Comparison of ENCODE assay signal across 8 mouse cellular contexts in the genomic region with DNA sequence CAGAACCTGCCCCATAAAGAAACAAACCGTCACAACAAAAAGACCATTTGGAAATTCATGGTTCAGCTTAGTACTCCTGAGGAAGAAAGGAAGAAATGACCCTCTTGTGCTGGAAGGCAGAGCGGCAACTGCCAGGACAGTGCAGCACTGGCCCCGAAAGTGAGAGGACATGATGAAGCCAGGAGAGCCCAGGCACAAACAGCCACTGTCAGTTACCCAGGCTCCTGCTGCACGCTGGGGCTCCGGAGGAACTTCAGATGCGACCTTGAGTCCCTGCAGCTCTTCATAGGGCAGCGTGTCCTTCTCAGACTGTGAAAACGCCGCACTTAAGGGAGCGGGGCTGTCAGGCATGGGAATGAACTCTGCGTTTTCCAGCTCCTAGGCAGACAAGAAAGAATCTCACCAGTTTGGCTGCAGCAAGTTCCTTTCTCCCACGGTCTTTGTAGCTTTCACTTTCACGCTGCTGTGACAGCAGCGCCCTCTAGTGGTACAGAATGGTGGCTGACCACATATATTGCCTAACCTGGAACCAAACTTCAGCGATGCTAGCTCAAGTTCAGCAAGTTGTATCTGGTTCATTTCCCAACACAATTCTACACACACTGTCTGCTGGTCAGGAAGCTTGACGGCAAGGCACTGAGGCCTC. TPM values are rescaled to one million over a fixed set of nuclear protein-coding genes. Genes with fewer than 3 reads are reported as not detected.
DNase-seq lines count a peak whose midpoint lies in the region; ATAC-seq and TF ChIP-seq lines count a peak whose summit lies in the region.

No protein-coding gene starts in this region.

- peak overlapping the region; percentile 61; the same call in 1 of the 2 replicates for H3K27ac ChIP-seq in forebrain, embryonic 10.5 days
- H3K27ac ChIP-seq in forebrain, embryonic 12.5 days: no peak overlapping the region
- no peak overlapping the region for H3K27ac ChIP-seq in limb, embryonic 10.5 days
- no peak overlapping the region for H3K27ac ChIP-seq in midbrain, embryonic 12.5 days (replicated peaks)
- peak overlapping the region; percentile 70 for H3K27ac ChIP-seq in small intestine, adult 2 months (ENCODE audit: insufficient read depth, low read depth, low read length)

- H3K27me3 ChIP-seq in forebrain, embryonic 10.5 days (ENCODE audit: poor library complexity, severe bottlenecking): no peaks in the 10 kb centered on the region
- H3K27me3 ChIP-seq in forebrain, embryonic 12.5 days: no peaks in the 10 kb centered on the region
- H3K27me3 ChIP-seq in limb, embryonic 10.5 days (ENCODE audit: low read depth, poor library complexity, severe bottlenecking): no peaks in the 10 kb centered on the region
- H3K27me3 ChIP-seq in midbrain, embryonic 12.5 days: no peaks in the 10 kb centered on the region
- no peaks in the 10 kb centered on the region for H3K27me3 ChIP-seq in small intestine, adult 2 months (ENCODE audit: control insufficient read depth, insufficient read depth, low read length)

- 57% methylated on average over 16 of the region's 16 CpGs for WGBS in forebrain, embryonic 10.5 days
- WGBS in forebrain, embryonic 12.5 days: 53% methylated on average over 16 of the region's 16 CpGs
- 51% methylated on average over 16 of the region's 16 CpGs for WGBS in limb, embryonic 10.5 days
- 53% methylated on average over 16 of the region's 16 CpGs for WGBS in midbrain, embryonic 12.5 days
- 39% methylated on average over 16 of the region's 16 CpGs for WGBS in small intestine, adult 2 months

- peak; percentile 93; the same call in 1 of the 2 replicates for TF ChIP-seq CTCF in small intestine, adult 2 months (IDR thresholded peaks at IDR 0.05; ENCODE audit: extremely low read depth, insufficient read length, insufficient replicate concordance, low read depth, low read length)

- H3K4me2 ChIP-seq in forebrain, embryonic 12.5 days: no peak overlapping the region
- H3K4me2 ChIP-seq in midbrain, embryonic 12.5 days (replicated peaks): no peak overlapping the region

- no peak overlapping the region for H3K4me3 ChIP-seq in forebrain, embryonic 10.5 days
- H3K4me3 ChIP-seq in forebrain, embryonic 12.5 days (replicated peaks): no peak overlapping the region
- H3K4me3 ChIP-seq in limb, embryonic 10.5 days: no peak overlapping the region
- H3K4me3 ChIP-seq in midbrain, embryonic 12.5 days: no peak overlapping the region
- H3K4me3 ChIP-seq in small intestine, adult 2 months (ENCODE audit: low read depth, low read length): peak overlapping the region; percentile 39

- no peak for TF ChIP-seq POLR2A in small intestine, adult 2 months (IDR thresholded peaks at IDR 0.05; ENCODE audit: low read depth, low read length)

- ATAC-seq in forebrain, embryonic 12.5 days (ENCODE audit: low FRiP score): no peak
- ATAC-seq in granulocyte monocyte progenitor cell, adult 5-6 weeks (replicated peaks; ENCODE audit: poor library complexity, severe bottlenecking): peak; percentile 91
- ATAC-seq in midbrain, embryonic 12.5 days (ENCODE audit: low FRiP score, low read depth): 0 out of 2 replicates have a peak, but pooled peaks have one; percentile 16

- H3K4me1 ChIP-seq in forebrain, embryonic 10.5 days: peaks cover 3% of the 10 kb centered on the region; the same call in 1 of the 2 replicates
- H3K4me1 ChIP-seq in forebrain, embryonic 12.5 days: no peaks in the 10 kb centered on the region
- H3K4me1 ChIP-seq in limb, embryonic 10.5 days: 0 out of 2 replicates have a peak, but pooled peaks cover 3% of the 10 kb centered on the region
- no peaks in the 10 kb centered on the region for H3K4me1 ChIP-seq in midbrain, embryonic 12.5 days
- peaks cover 6% of the 10 kb centered on the region; the same call in 1 of the 2 replicates for H3K4me1 ChIP-seq in small intestine, adult 2 months (ENCODE audit: control insufficient read depth, insufficient read depth, insufficient read length, low read length)

- peak; percentile 81 for DNase-seq in forebrain, embryonic 10.5 days (ENCODE audit: extremely low spot score, low spot score)
- DNase-seq in embryo, embryonic 11 days: peak; percentile 89
- DNase-seq in kidney, adult 18-20 months: peak; percentile 88
- peak; percentile 90 for DNase-seq in limb, embryonic 10.5 days (ENCODE audit: low spot score)

- no peak overlapping the region for H3K9ac ChIP-seq in forebrain, embryonic 12.5 days
- no peak overlapping the region for H3K9ac ChIP-seq in midbrain, embryonic 12.5 days (replicated peaks)

- peaks cover 100% of the 10 kb centered on the region for H3K36me3 ChIP-seq in forebrain, embryonic 10.5 days (replicated peaks)
- H3K36me3 ChIP-seq in forebrain, embryonic 12.5 days (replicated peaks): peaks cover 92% of the 10 kb centered on the region
- peaks cover 99% of the 10 kb centered on the region for H3K36me3 ChIP-seq in limb, embryonic 10.5 days
- H3K36me3 ChIP-seq in midbrain, embryonic 12.5 days: peaks cover 94% of the 10 kb centered on the region
- H3K36me3 ChIP-seq in small intestine, adult 2 months (ENCODE audit: control insufficient read depth, insufficient read depth, low read length): peaks cover 65% of the 10 kb centered on the region

- H3K9me3 ChIP-seq in forebrain, embryonic 10.5 days: no peaks in the 10 kb centered on the region
- no peaks in the 10 kb centered on the region for H3K9me3 ChIP-seq in forebrain, embryonic 12.5 days
- no peaks in the 10 kb centered on the region for H3K9me3 ChIP-seq in limb, embryonic 10.5 days (replicated peaks)
- no peaks in the 10 kb centered on the region for H3K9me3 ChIP-seq in midbrain, embryonic 12.5 days

RNA-seq across cellular contexts. Expression of gene Zc2hc1c, which starts 17.0 kb away (rescaled TPM):
- polyA plus RNA-seq in forebrain, embryonic 10.5 days (2016; fragmentation: Nextera tagmentation; extraction: Ambion mirVana): 1.3 and 1.7 TPM in 2 replicates
- 1.1 and 1.6 TPM in 2 replicates for polyA plus RNA-seq in forebrain, embryonic 12.5 days (2016; fragmentation: Nextera tagmentation; extraction: Ambion mirVana)
- total RNA-seq in granulocyte monocyte progenitor cell, adult 5-6 weeks (2014; fragmentation: Nextera tagmentation): not detected in 2 replicates
- total RNA-seq in granulocyte monocyte progenitor cell, adult 5-6 weeks (2017): not detected in 2 replicates
- 0.68 and 0.91 TPM in 2 replicates for polyA plus RNA-seq in limb, embryonic 10.5 days (2016; fragmentation: Nextera tagmentation; extraction: Ambion mirVana)
- 1.1 and 1.2 TPM in 2 replicates for polyA plus RNA-seq in midbrain, embryonic 12.5 days (2016; fragmentation: Nextera tagmentation; extraction: Ambion mirVana)
- 0.05 and 0.06 TPM in 2 replicates for polyA plus RNA-seq in small intestine, adult 2 months (2012; rRNA removed)

RNA-seq across cellular contexts. Expression of gene Acyp1, which starts 17.1 kb away (rescaled TPM):
- polyA plus RNA-seq in forebrain, embryonic 10.5 days (2016; fragmentation: Nextera tagmentation; extraction: Ambion mirVana): 50.7 and 53.4 TPM in 2 replicates
- polyA plus RNA-seq in forebrain, embryonic 12.5 days (2016; fragmentation: Nextera tagmentation; extraction: Ambion mirVana): 62.1 and 62.2 TPM in 2 replicates
- total RNA-seq in granulocyte monocyte progenitor cell, adult 5-6 weeks (2014; fragmentation: Nextera tagmentation): 39.7 and 58.9 TPM in 2 replicates
- 34.6 and 69.2 TPM in 2 replicates for total RNA-seq in granulocyte monocyte progenitor cell, adult 5-6 weeks (2017)
- 47.2 and 54.2 TPM in 2 replicates for polyA plus RNA-seq in limb, embryonic 10.5 days (2016; fragmentation: Nextera tagmentation; extraction: Ambion mirVana)
- 63.9 and 73.7 TPM in 2 replicates for polyA plus RNA-seq in midbrain, embryonic 12.5 days (2016; fragmentation: Nextera tagmentation; extraction: Ambion mirVana)
- 0.57 and 0.90 TPM in 2 replicates for polyA plus RNA-seq in small intestine, adult 2 months (2012; rRNA removed)

RNA-seq across cellular contexts. Expression of gene Nek9, which starts 33.8 kb away (rescaled TPM):
- polyA plus RNA-seq in forebrain, embryonic 10.5 days (2016; fragmentation: Nextera tagmentation; extraction: Ambion mirVana): 23.9 TPM in 2 replicates
- polyA plus RNA-seq in forebrain, embryonic 12.5 days (2016; fragmentation: Nextera tagmentation; extraction: Ambion mirVana): 23.7 and 24.5 TPM in 2 replicates
- 33.1 and 44.6 TPM in 2 replicates for total RNA-seq in granulocyte monocyte progenitor cell, adult 5-6 weeks (2014; fragmentation: Nextera tagmentation)
- 24.1 and 26.6 TPM in 2 replicates for total RNA-seq in granulocyte monocyte progenitor cell, adult 5-6 weeks (2017)
- polyA plus RNA-seq in limb, embryonic 10.5 days (2016; fragmentation: Nextera tagmentation; extraction: Ambion mirVana): 26.0 and 29.9 TPM in 2 replicates
- polyA plus RNA-seq in midbrain, embryonic 12.5 days (2016; fragmentation: Nextera tagmentation; extraction: Ambion mirVana): 21.1 and 26.1 TPM in 2 replicates
- polyA plus RNA-seq in small intestine, adult 2 months (2012; rRNA removed): 7.4 and 11.1 TPM in 2 replicates

RNA-seq across cellular contexts. Expression of gene Mlh3, which starts 35.0 kb away (rescaled TPM):
- polyA plus RNA-seq in forebrain, embryonic 10.5 days (2016; fragmentation: Nextera tagmentation; extraction: Ambion mirVana): 8.7 and 9.4 TPM in 2 replicates
- 11.0 and 11.2 TPM in 2 replicates for polyA plus RNA-seq in forebrain, embryonic 12.5 days (2016; fragmentation: Nextera tagmentation; extraction: Ambion mirVana)
- 9.8 and 11.1 TPM in 2 replicates for total RNA-seq in granulocyte monocyte progenitor cell, adult 5-6 weeks (2014; fragmentation: Nextera tagmentation)
- total RNA-seq in granulocyte monocyte progenitor cell, adult 5-6 weeks (2017): 7.7 and 7.9 TPM in 2 replicates
- polyA plus RNA-seq in limb, embryonic 10.5 days (2016; fragmentation: Nextera tagmentation; extraction: Ambion mirVana): 7.0 and 8.2 TPM in 2 replicates
- polyA plus RNA-seq in midbrain, embryonic 12.5 days (2016; fragmentation: Nextera tagmentation; extraction: Ambion mirVana): 9.8 and 10.5 TPM in 2 replicates
- polyA plus RNA-seq in small intestine, adult 2 months (2012; rRNA removed): 0.72 and 0.99 TPM in 2 replicates

Comparison
In these comparisons a context has a peak if more than half of its experiments do, and no peak if none do; other contexts are left out.
1. H3K27ac ChIP-seq: peak in forebrain, embryonic 10.5 days (single experiment) and small intestine, adult 2 months (single experiment); none in forebrain, embryonic 12.5 days (single experiment), limb, embryonic 10.5 days (single experiment) and midbrain, embryonic 12.5 days (single experiment).
2. RNA of gene Acyp1, which starts 17.1 kb away (polyA plus RNA-seq): 63.9 to 73.7 TPM in midbrain, embryonic 12.5 days, 62.1 to 62.2 TPM in forebrain, embryonic 12.5 days, 47.2 to 54.2 TPM in limb, embryonic 10.5 days and 50.7 to 53.4 TPM in forebrain, embryonic 10.5 days; 0.57 to 0.90 TPM in small intestine, adult 2 months; every median in the first group is over 10 times any median in the second.
3. Peak in every context shown above with its lines, with median percentiles within 50 percentile points of each other: DNase-seq.